Mouse (Mus musculus): ENCODE results near the gene Cib3.
A peak's percentile ranks its signal among the peaks of the same experiment; 100 is the strongest.

Cib3 gene

GRCm38 (mm10) chr8:72212751-72213150, at the start of gene Cib3:
Gene Cib3, minus strand, starts transcription at chr8:72212837.
- DNase-seq (ENCODE audit: low read depth): no peak

- peak; percentile 53 for DNase-seq (ENCODE audit: low read depth)
These were observed 49.2 kb upstream of the Cib3 start for GRCm38 (mm10) chr8:72261872-72262271.

- DNase-seq (ENCODE audit: low read depth): no peak
These were observed 48.8 kb upstream of the Cib3 start for GRCm38 (mm10) chr8:72261431-72261830.

GRCm38 (mm10) chr8:72261019-72261418, 48.4 kb upstream of the Cib3 start:
- peak; percentile 85 for DNase-seq (ENCODE audit: low read depth)

- DNase-seq (ENCODE audit: low read depth): no peak
These were observed 47.9 kb upstream of the Cib3 start for GRCm38 (mm10) chr8:72260585-72260984.

GRCm38 (mm10) chr8:72259862-72260261, 47.2 kb upstream of the Cib3 start:
- no peak for DNase-seq (ENCODE audit: low read depth)

- DNase-seq (ENCODE audit: low read depth): no peak
These were observed 45.2 kb upstream of the Cib3 start for GRCm38 (mm10) chr8:72257902-72258238.

- DNase-seq (ENCODE audit: low read depth): peak; percentile 53
These were observed 44.7 kb upstream of the Cib3 start for GRCm38 (mm10) chr8:72257171-72257901.

GRCm38 (mm10) chr8:72244610-72245009, 32.0 kb upstream of the Cib3 start:
- peak; percentile 46 for DNase-seq (ENCODE audit: low read depth)

- DNase-seq (ENCODE audit: low read depth): no peak
These were observed 29.6 kb upstream of the Cib3 start for GRCm38 (mm10) chr8:72242226-72242625.

GRCm38 (mm10) chr8:72240951-72241350, 28.3 kb upstream of the Cib3 start:
- DNase-seq (ENCODE audit: low read depth): peak; percentile 32

GRCm38 (mm10) chr8:72240403-72240763, 27.7 kb upstream of the Cib3 start:
- DNase-seq (ENCODE audit: low read depth): no peak

- DNase-seq (ENCODE audit: low read depth): peak; percentile 100
These were observed 27.1 kb upstream of the Cib3 start, which contains the start of gene Ap1m1 for GRCm38 (mm10) chr8:72239499-72240402. Gene Ap1m1, plus strand, starts transcription at chr8:72240018.

GRCm38 (mm10) chr8:72222656-72223055, 10.0 kb upstream of the Cib3 start:
- no peak for DNase-seq (ENCODE audit: low read depth)

- peak; percentile 53 for DNase-seq (ENCODE audit: low read depth)
These were observed 8.1 kb upstream of the Cib3 start for GRCm38 (mm10) chr8:72220758-72221157.

GRCm38 (mm10) chr8:72219541-72220363, 7.1 kb upstream of the Cib3 start, which contains the start of gene Fam32a:
Gene Fam32a, plus strand, starts transcription at chr8:72219730.
- DNase-seq (ENCODE audit: low read depth): peak; percentile 100

GRCm38 (mm10) chr8:72218781-72219540, 6.3 kb upstream of the Cib3 start:
- peak; percentile 69 for DNase-seq (ENCODE audit: low read depth)

- DNase-seq (ENCODE audit: low read depth): peak; percentile 91
These were observed 3.2 kb upstream of the Cib3 start for GRCm38 (mm10) chr8:72215871-72216270.

- peak; percentile 61 for DNase-seq (ENCODE audit: low read depth)
These were observed 2.4 kb upstream of the Cib3 start for GRCm38 (mm10) chr8:72215060-72215459.

GRCm38 (mm10) chr8:72213536-72213935, 899 bp upstream of the Cib3 start, which contains the start of gene Gm11034:
Gene Gm11034, minus strand, starts transcription at chr8:72213636.
- no peak for DNase-seq (ENCODE audit: low read depth)

GRCm38 (mm10) chr8:72211846-72212245, 791 bp downstream of the Cib3 start:
- DNase-seq (ENCODE audit: low read depth): no peak
